13 mouse cellular contexts compared by ENCODE assay signal in the genomic region with DNA sequence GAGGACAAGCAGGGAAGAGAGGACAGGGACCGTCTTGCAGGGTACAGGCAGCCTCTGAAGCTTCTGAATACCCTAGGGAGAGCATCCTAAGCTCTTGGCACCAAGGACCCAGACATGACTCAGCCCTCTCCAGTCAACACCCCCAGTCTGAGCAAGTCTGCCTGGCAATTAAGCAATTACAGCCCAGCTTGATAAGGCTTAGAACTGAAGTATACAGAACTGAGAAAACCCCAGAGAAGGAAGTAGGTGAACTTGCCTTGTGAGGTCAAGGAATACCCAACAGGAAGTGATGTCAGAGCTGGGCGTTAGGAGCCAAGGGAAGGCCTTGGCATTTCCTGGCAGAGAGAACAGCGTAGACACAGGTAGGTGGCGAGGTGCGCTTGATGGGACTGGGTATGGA.
A peak's percentile ranks its signal among the peaks of the same experiment; 100 is the strongest.
DNase-seq lines count a peak whose midpoint lies in the region; ATAC-seq and TF ChIP-seq lines count a peak whose summit lies in the region.
"Had no signal": no experiment of that assay in that cellular context is flagged by ENCODE, and none has a peak within 500 bp of the region (broad histone marks: within the 10 kb centered on the region; RNA-seq: fewer than 3 reads in every experiment).

No protein-coding gene starts in this region.

- intact Hi-C loops in heart, postnatal 14 days (cut with DNase I) = no loop called here

- H3K27ac ChIP-seq in lung, embryonic 14.5 days (ENCODE audit: low read depth) = no peak overlapping the region
- H3K27ac ChIP-seq in forebrain, postnatal 0 days (ENCODE audit: low read depth, low read length) = no peak overlapping the region
- no peak overlapping the region for H3K27ac ChIP-seq in kidney, embryonic 16.5 days (ENCODE audit: low read length)
- H3K27ac ChIP-seq: stomach, embryonic 15.5 days had no signal

- WGBS in lung, embryonic 14.5 days = 70% methylated on average over 5 of the region's 5 CpGs
- WGBS in forebrain, postnatal 0 days = 90% methylated on average over 5 of the region's 5 CpGs
- 71% methylated on average over 5 of the region's 5 CpGs for WGBS in kidney, embryonic 16.5 days

- no peak overlapping the region for H3K4me2 ChIP-seq in lung, embryonic 14.5 days
- H3K4me2 ChIP-seq in forebrain, postnatal 0 days (ENCODE audit: low read depth) = no peak overlapping the region
- H3K4me2 ChIP-seq in kidney, embryonic 16.5 days (replicated peaks; ENCODE audit: low read depth, low read length) = no peak overlapping the region
- H3K4me2 ChIP-seq: stomach, embryonic 15.5 days had no signal

- TF ChIP-seq CTCF in lung, embryonic 14.5 days (IDR thresholded peaks at IDR 0.05; ENCODE audit: low read depth) = no peak
- TF ChIP-seq CTCF in forebrain, postnatal 0 days (IDR thresholded peaks at IDR 0.05; ENCODE audit: low read depth) = no peak

- H3K36me3 ChIP-seq in lung, embryonic 14.5 days (ENCODE audit: insufficient read depth) = no peaks in the 10 kb centered on the region
- H3K36me3 ChIP-seq in forebrain, postnatal 0 days (ENCODE audit: insufficient read depth) = no peaks in the 10 kb centered on the region
- H3K36me3 ChIP-seq in kidney, embryonic 16.5 days (ENCODE audit: insufficient read depth, low read length) = no peaks in the 10 kb centered on the region
- H3K36me3 ChIP-seq: stomach, embryonic 15.5 days had no signal

- no peaks in the 10 kb centered on the region; the same call in 1 of the 2 replicates for H3K9me3 ChIP-seq in lung, embryonic 14.5 days (ENCODE audit: low read depth, low read length)
- 0 out of 2 replicates have a peak, but pooled peaks cover 3% of the 10 kb centered on the region for H3K9me3 ChIP-seq in forebrain, postnatal 0 days (ENCODE audit: low read length)
- H3K9me3 ChIP-seq in kidney, embryonic 16.5 days (ENCODE audit: low read length) = no peaks in the 10 kb centered on the region
- H3K9me3 ChIP-seq: stomach, embryonic 15.5 days had no signal

- no peaks in the 10 kb centered on the region for H3K27me3 ChIP-seq in lung, embryonic 14.5 days (ENCODE audit: insufficient read depth, low read length)
- no peaks in the 10 kb centered on the region for H3K27me3 ChIP-seq in forebrain, postnatal 0 days (ENCODE audit: insufficient read depth, low read length)
- no peaks in the 10 kb centered on the region for H3K27me3 ChIP-seq in kidney, embryonic 16.5 days (ENCODE audit: insufficient read depth, low read length)
- H3K27me3 ChIP-seq: stomach, embryonic 15.5 days had no signal

- peak; percentile 95 for DNase-seq in heart, adult 11 months
- DNase-seq in heart, postnatal 14 days = no peak
- DNase-seq in 3134 (ENCODE audit: extremely low read depth, insufficient read length, low spot score) = peak; percentile 78
- DNase-seq in adrenal gland, postnatal 36 days = peak; percentile 38
- DNase-seq in lung, embryonic 14.5 days = peak; percentile 12
- DNase-seq in layer of hippocampus, postnatal 25 days (ENCODE audit: extremely low spot score in 1 of 2, low spot score in 1 of 2) = no peak
- DNase-seq in forebrain, postnatal 0 days = no peak
- DNase-seq: cerebellum, postnatal 10 days; kidney, adult 11 months; left cerebral cortex, postnatal 4 days had no signal

- H3K4me1 ChIP-seq in lung, embryonic 14.5 days (ENCODE audit: insufficient read depth) = 0 out of 2 replicates have a peak, but pooled peaks cover 6% of the 10 kb centered on the region
- no peaks in the 10 kb centered on the region for H3K4me1 ChIP-seq in forebrain, postnatal 0 days (ENCODE audit: insufficient read depth)
- H3K4me1 ChIP-seq in kidney, embryonic 16.5 days (ENCODE audit: insufficient read depth, low read length) = peaks cover 12% of the 10 kb centered on the region
- H3K4me1 ChIP-seq: stomach, embryonic 15.5 days had no signal

- H3K9ac ChIP-seq in lung, embryonic 14.5 days = no peak overlapping the region
- no peak overlapping the region for H3K9ac ChIP-seq in forebrain, postnatal 0 days
- H3K9ac ChIP-seq in kidney, embryonic 16.5 days (replicated peaks; ENCODE audit: low read length) = no peak overlapping the region
- H3K9ac ChIP-seq: stomach, embryonic 15.5 days had no signal

- ATAC-seq in lung, embryonic 14.5 days (ENCODE audit: insufficient read depth) = no peak
- no peak for ATAC-seq in forebrain, postnatal 0 days
- ATAC-seq in kidney, embryonic 16.5 days (ENCODE audit: low FRiP score, low TSS enrichment) = no peak
- ATAC-seq: activated CD4-positive, CD25-positive, alpha-beta regulatory T cell, adult 4 months had no signal

- H3K4me3 ChIP-seq in lung, embryonic 14.5 days (ENCODE audit: low read depth, low read length) = no peak overlapping the region
- H3K4me3 ChIP-seq in forebrain, postnatal 0 days (ENCODE audit: low read depth, low read length) = no peak overlapping the region
- H3K4me3 ChIP-seq in kidney, embryonic 16.5 days (ENCODE audit: low read length) = no peak overlapping the region
- H3K4me3 ChIP-seq: stomach, embryonic 15.5 days had no signal

Comparison
In these comparisons a context has a peak if more than half of its experiments do, and no peak if none do; other contexts are left out.
1. DNase-seq: peak in heart, adult 11 months (single experiment), 3134 (single experiment), adrenal gland, postnatal 36 days (2 of 2) and lung, embryonic 14.5 days (single experiment); none in heart, postnatal 14 days (0 of 2), layer of hippocampus, postnatal 25 days (0 of 2) and forebrain, postnatal 0 days (single experiment).